Mouse (Mus musculus): ENCODE measurements at regions not wholly inside any gene's neighbourhood (a gene's known extent, or its start where the extent isn't known, plus 50 kb on each side); places are given as distances from the start of the nearest gene placed in this dataset.

- Histone ChIP-seq H3K27me3 (replicated peaks) (no peaks in the 10 kb centered on the region), H3K4me2 (no peak overlapping the region), H3K27ac (ENCODE audit: poor library complexity, severe bottlenecking) (no peak overlapping the region), H3K4me3 (no peak overlapping the region), H3K36me3 (no peaks in the 10 kb centered on the region), H3K9me3 (replicated peaks) (no peaks in the 10 kb centered on the region), H3K4me1 (replicated peaks) (no peaks in the 10 kb centered on the region), H3K9ac (no peak overlapping the region)
- WGBS: 75% methylated on average over 8 of the region's 8 CpGs
- ATAC-seq (ENCODE audit: insufficient number of reproducible peaks, low FRiP score): no peak
Observed at GRCm38 (mm10) chr10:96504340-96504739, 112.5 kb upstream of the Btg1 start.

- H3K27me3 ChIP-seq (replicated peaks): no peaks in the 10 kb centered on the region
- no peaks in the 10 kb centered on the region for H3K9me3 ChIP-seq (replicated peaks)
- H3K4me3 ChIP-seq: no peak overlapping the region
- H3K9ac ChIP-seq: no peak overlapping the region
- WGBS: 81% methylated on average over 10 of the region's 10 CpGs
- no peaks in the 10 kb centered on the region for H3K36me3 ChIP-seq
- no peaks in the 10 kb centered on the region for H3K4me1 ChIP-seq (replicated peaks)
- no peak for ATAC-seq (ENCODE audit: insufficient number of reproducible peaks, low FRiP score)
- no peak overlapping the region for H3K27ac ChIP-seq (ENCODE audit: poor library complexity, severe bottlenecking)
- no peak overlapping the region for H3K4me2 ChIP-seq
Observed at GRCm38 (mm10) chr10:96515164-96515922, 101.5 kb upstream of the Btg1 start.

GRCm38 (mm10) chr10:96515923-96516258 is 100.9 kb upstream of the Btg1 start:
- no peak for ATAC-seq (ENCODE audit: insufficient number of reproducible peaks, low FRiP score)

DNA sequence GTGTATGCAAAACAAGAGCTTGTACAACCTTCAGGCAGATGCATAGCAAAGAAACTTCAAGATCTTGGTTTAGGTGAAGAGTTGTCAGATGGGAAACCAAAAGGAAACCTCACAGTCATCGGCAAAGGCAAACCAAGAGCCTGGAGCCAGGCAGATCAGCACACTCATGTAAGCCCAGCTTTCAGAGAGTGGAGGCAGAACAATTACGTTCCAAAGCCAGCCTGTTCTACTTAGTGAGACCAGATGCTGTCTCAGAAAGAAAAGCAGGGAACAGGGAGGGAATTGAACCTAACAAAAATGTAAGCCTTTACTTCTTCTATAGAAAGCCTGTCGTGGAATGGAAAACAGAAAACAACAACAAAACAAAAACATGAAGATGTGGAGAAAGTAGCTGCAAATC is 97.4 kb upstream of the Btg1 start:
- no peaks in the 10 kb centered on the region for H3K36me3 ChIP-seq
- no peak overlapping the region for H3K4me2 ChIP-seq
- H3K4me1 ChIP-seq (replicated peaks): peaks cover 5% of the 10 kb centered on the region; the same call in 1 of the 2 replicates
- ATAC-seq (ENCODE audit: insufficient number of reproducible peaks, low FRiP score): no peak
- WGBS: 72% methylated on average over 3 of the region's 3 CpGs
- no peak overlapping the region for H3K9ac ChIP-seq
- H3K4me3 ChIP-seq: no peak overlapping the region
- no peaks in the 10 kb centered on the region for H3K27me3 ChIP-seq (replicated peaks)
- H3K9me3 ChIP-seq (replicated peaks): peaks cover 6% of the 10 kb centered on the region; the same call in 1 of the 2 replicates
- no peak overlapping the region for H3K27ac ChIP-seq (ENCODE audit: poor library complexity, severe bottlenecking)

More at GRCm38 (mm10) chr10:96515923-96516258, 100.9 kb upstream of the Btg1 start:
- WGBS: 72% methylated on average over 2 of the region's 2 CpGs
- Histone ChIP-seq H3K36me3 (no peaks in the 10 kb centered on the region), H3K9me3 (replicated peaks) (no peaks in the 10 kb centered on the region), H3K9ac (no peak overlapping the region), H3K4me1 (replicated peaks) (peaks cover under 1% of the 10 kb centered on the region; the same call in 1 of the 2 replicates), H3K4me2 (no peak overlapping the region), H3K4me3 (no peak overlapping the region), H3K27me3 (replicated peaks) (no peaks in the 10 kb centered on the region), H3K27ac (ENCODE audit: poor library complexity, severe bottlenecking) (no peak overlapping the region)

GRCm38 (mm10) chr10:96520995-96521760 is 95.6 kb upstream of the Btg1 start:
- Histone ChIP-seq H3K4me2 (no peak overlapping the region), H3K4me3 (no peak overlapping the region), H3K9ac (no peak overlapping the region), H3K4me1 (replicated peaks) (peaks cover 5% of the 10 kb centered on the region; the same call in 1 of the 2 replicates), H3K9me3 (replicated peaks) (peaks cover 6% of the 10 kb centered on the region; the same call in 1 of the 2 replicates), H3K27ac (ENCODE audit: poor library complexity, severe bottlenecking) (no peak overlapping the region), H3K27me3 (replicated peaks) (no peaks in the 10 kb centered on the region), H3K36me3 (no peaks in the 10 kb centered on the region)
- 64% methylated on average over 8 of the region's 8 CpGs for WGBS
- ATAC-seq (ENCODE audit: insufficient number of reproducible peaks, low FRiP score): no peak

DNA sequence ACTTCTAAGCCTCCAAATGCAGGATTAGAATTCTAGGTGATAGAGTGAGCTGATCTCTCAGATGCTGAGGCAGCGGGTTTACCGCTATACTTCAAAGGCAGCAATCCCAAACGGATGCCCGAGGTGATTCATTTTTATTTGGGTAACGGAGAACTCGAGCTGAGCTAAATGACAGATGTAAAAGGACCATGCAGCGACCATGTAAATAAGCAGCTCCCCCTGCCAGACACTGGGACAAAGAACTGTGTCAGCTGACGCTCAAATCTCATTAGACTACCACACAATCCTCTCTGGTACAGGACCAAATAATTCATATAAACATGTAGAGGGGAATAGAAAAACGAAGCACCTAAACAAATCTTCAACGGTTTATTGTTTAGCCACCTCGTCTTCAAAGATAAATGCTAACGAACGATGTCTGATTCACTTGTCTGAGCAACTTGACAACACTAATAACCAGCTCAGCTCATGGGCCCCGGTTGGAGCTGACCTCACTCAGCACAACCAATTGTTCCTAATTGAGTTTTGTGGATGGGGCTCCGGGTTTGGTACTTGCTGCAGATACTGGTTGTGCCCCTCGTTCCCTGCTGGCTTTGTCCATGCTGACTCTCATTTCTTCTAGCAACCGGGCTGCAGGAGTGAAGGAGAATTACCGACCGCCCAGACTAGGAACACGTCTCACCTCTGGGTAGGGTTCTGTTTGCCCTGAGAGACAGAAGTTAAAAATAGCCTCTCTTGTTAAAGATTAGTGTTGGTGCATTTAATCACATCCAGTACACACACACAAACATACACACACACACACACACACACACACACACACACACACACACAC is 92.6 kb upstream of the Btg1 start:
- Histone ChIP-seq H3K4me1 (replicated peaks) (peaks cover 5% of the 10 kb centered on the region; the same call in 1 of the 2 replicates), H3K4me3 (no peak overlapping the region), H3K36me3 (no peaks in the 10 kb centered on the region), H3K9ac (no peak overlapping the region), H3K27ac (ENCODE audit: poor library complexity, severe bottlenecking) (no peak overlapping the region), H3K9me3 (replicated peaks) (peaks cover 6% of the 10 kb centered on the region; the same call in 1 of the 2 replicates), H3K27me3 (replicated peaks) (no peaks in the 10 kb centered on the region), H3K4me2 (peak overlapping the region; percentile 34; the same call in 1 of the 2 replicates)
- 58% methylated on average over 20 of the region's 20 CpGs for WGBS
- no peak for ATAC-seq (ENCODE audit: insufficient number of reproducible peaks, low FRiP score)

DNA sequence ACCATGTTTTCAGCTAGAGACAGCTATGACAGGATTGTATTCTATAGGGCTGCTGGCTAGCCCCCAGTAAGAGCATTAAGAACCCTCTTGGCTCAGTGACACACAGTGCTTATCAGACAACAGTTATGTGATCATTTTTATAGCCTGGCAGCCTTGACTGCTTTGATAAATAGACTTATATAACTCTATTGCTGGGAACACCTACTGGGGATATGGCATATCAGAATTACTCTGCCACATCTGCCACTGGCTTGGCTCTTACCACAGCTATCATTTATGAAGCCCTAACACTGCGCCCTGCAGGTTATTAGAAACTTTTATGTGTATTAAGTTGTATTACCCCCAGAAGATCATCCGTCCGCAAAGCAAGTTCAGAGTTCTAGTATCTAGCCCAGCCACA is 88.9 kb upstream of the Btg1 start:
- Histone ChIP-seq H3K4me3 (no peak overlapping the region), H3K4me1 (replicated peaks) (no peaks in the 10 kb centered on the region), H3K9ac (no peak overlapping the region), H3K9me3 (replicated peaks) (0 out of 2 replicates have a peak, but pooled peaks cover under 1% of the 10 kb centered on the region), H3K27ac (ENCODE audit: poor library complexity, severe bottlenecking) (no peak overlapping the region), H3K4me2 (no peak overlapping the region), H3K36me3 (no peaks in the 10 kb centered on the region), H3K27me3 (replicated peaks) (no peaks in the 10 kb centered on the region)
- no peak for ATAC-seq (ENCODE audit: insufficient number of reproducible peaks, low FRiP score)
- 84% methylated on average over 3 of the region's 3 CpGs for WGBS

DNA sequence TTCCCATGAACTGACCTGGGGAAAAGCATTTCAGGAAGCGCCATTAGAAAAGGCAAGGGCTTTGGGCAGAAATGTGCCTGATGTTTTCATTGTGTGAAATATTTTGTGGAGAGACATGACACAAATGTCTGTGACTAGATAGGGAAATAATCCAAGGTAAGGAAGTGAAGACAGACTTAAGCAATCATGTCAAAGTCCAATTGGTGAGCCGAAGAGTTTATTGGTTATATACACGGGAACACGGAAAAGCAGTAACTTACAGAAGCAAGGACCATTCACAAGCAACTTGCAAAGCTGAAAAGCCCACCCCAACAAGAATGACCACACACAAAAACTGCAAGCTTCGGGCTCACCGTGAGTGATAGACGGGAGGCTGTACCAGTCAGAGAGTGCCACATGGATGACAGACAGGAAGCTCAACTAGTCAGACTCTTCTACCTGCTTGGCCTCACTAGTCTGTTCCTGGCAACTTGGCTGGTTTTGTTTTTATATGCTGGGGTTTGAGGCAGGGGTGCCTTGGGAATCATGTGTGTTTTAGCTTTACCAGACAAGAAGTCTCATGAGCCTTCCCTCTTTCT is 82.2 kb upstream of the Btg1 start:
- Histone ChIP-seq H3K4me2 (no peak overlapping the region), H3K27me3 (replicated peaks) (no peaks in the 10 kb centered on the region), H3K27ac (ENCODE audit: poor library complexity, severe bottlenecking) (no peak overlapping the region), H3K9me3 (replicated peaks) (no peaks in the 10 kb centered on the region), H3K4me1 (replicated peaks) (no peaks in the 10 kb centered on the region), H3K4me3 (no peak overlapping the region), H3K36me3 (no peaks in the 10 kb centered on the region), H3K9ac (no peak overlapping the region)
- ATAC-seq (ENCODE audit: insufficient number of reproducible peaks, low FRiP score): no peak
- WGBS: 91% methylated on average over 7 of the region's 7 CpGs

DNA sequence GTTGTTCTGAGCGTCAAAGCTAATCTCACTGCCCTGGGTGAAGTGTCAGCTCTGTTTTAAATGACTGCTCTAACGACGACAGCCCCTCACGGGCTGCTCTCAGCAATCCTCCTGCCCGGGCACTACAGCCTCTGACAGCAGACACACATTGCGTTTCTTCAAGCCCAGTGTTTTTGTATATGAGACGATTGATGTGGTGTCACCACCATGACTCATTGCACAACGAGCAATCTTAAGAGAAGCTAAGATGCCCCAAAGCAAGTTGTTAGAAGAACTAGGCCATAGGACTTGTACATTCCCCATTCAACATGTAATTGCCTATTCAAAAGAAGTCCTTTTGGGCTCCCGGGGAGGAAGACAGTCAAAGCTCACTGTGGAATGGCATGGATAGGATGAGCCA is 81.3 kb upstream of the Btg1 start:
- H3K36me3 ChIP-seq: no peaks in the 10 kb centered on the region
- H3K27ac ChIP-seq (ENCODE audit: poor library complexity, severe bottlenecking): no peak overlapping the region
- H3K27me3 ChIP-seq (replicated peaks): no peaks in the 10 kb centered on the region
- no peaks in the 10 kb centered on the region for H3K4me1 ChIP-seq (replicated peaks)
- H3K9me3 ChIP-seq (replicated peaks): no peaks in the 10 kb centered on the region
- H3K4me2 ChIP-seq: no peak overlapping the region
- H3K4me3 ChIP-seq: no peak overlapping the region
- no peak overlapping the region for H3K9ac ChIP-seq
- ATAC-seq (ENCODE audit: insufficient number of reproducible peaks, low FRiP score): no peak
- WGBS: 33% methylated on average over 9 of the region's 9 CpGs

GRCm38 (mm10) chr10:96540828-96541227 is 76.0 kb upstream of the Btg1 start:
- Histone ChIP-seq H3K27ac (ENCODE audit: poor library complexity, severe bottlenecking) (no peak overlapping the region), H3K4me3 (no peak overlapping the region), H3K4me1 (replicated peaks) (no peaks in the 10 kb centered on the region), H3K4me2 (no peak overlapping the region), H3K9me3 (replicated peaks) (no peaks in the 10 kb centered on the region), H3K27me3 (replicated peaks) (no peaks in the 10 kb centered on the region), H3K36me3 (no peaks in the 10 kb centered on the region), H3K9ac (no peak overlapping the region)
- 88% methylated on average over 2 of the region's 2 CpGs for WGBS
- no peak for ATAC-seq (ENCODE audit: insufficient number of reproducible peaks, low FRiP score)
